Mouse (Mus musculus): Measurements from ENCODE around the gene Serpina1e. TPM values are rescaled to one million over a fixed set of nuclear protein-coding genes. Genes with fewer than 3 reads are reported as not detected.

Gene Serpina1e
- total RNA-seq, 2 experiments from 2014 or later: not detected

- DNase-seq (ENCODE audit: extremely low spot score in 1 of 2, low spot score in 2 of 2): no peak
- intact Hi-C loops (cut with DNase I): no loop called here
- Histone ChIP-seq H3K27ac (no peak overlapping the region), H3K4me3 (no peak overlapping the region)
- no peak for TF ChIP-seq CTCF (IDR thresholded peaks at IDR 0.05)
These were observed 27.1 kb upstream of the Serpina1e start for GRCm38 (mm10) chr12:103985868-103986267.

GRCm38 (mm10) chr12:103984935-103985334 lies 26.2 kb upstream of the Serpina1e start:
- Histone ChIP-seq H3K27ac (no peak overlapping the region), H3K4me3 (no peak overlapping the region)
- intact Hi-C loops (cut with DNase I): no loop called here
- peak; percentile 82 for TF ChIP-seq CTCF (IDR thresholded peaks at IDR 0.05)
- peak in 1 of 2 experiments; percentile 64 for DNase-seq (ENCODE audit: extremely low spot score in 1 of 2, low spot score in 2 of 2)

GRCm38 (mm10) chr12:103981646-103982360 lies 23.0 kb upstream of the Serpina1e start:
- Histone ChIP-seq H3K27ac (no peak overlapping the region), H3K4me3 (no peak overlapping the region)
- no peak for DNase-seq (ENCODE audit: extremely low spot score in 1 of 2, low spot score in 2 of 2)
- intact Hi-C loops (cut with DNase I): no loop called here
- TF ChIP-seq CTCF (IDR thresholded peaks at IDR 0.05): no peak

DNA sequence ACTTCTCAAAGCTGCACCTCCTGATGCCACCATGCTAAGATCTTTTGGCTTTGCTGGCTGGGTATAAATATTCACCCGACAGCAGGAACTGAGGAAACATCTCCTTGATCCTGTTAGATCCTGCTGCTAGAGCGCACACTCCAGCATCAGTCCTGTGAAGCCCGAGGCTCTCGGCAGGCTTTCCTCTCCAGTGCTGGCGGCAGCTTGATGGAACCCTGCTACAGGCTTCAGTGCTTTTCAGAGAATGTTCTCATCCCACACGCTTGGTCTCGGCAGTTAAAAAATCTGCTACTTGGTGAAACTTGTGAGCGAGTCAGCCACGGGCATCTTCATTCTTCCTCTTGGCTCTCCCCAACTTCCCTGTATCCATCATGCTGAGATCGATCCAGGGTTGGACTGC lies 19.5 kb upstream of the Serpina1e start:
- no peak overlapping the region for H3K4me3 ChIP-seq
- TF ChIP-seq CTCF (IDR thresholded peaks at IDR 0.05): no peak
- no peak overlapping the region for H3K27ac ChIP-seq
- intact Hi-C loops (cut with DNase I): no loop called here
- DNase-seq (ENCODE audit: extremely low spot score in 1 of 2, low spot score in 2 of 2): no peak

DNA sequence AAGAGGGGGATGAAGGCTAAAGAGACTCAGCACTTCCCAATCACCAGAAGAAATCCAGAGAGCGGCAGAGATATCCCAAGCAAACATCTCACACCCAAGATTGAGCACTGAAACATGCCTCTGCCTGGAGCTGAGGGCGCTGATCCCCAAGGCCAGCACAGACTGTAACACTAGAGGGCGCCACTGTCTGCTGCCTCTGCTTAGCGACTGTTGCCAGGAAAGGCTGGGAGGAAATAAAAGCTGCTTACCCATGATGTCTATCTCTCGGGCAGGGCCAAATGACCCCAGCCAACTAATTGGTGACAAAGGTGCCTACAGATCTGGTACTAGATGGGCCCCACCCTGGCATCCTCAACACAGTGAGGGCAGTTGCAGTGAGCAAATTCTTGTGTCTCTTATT lies 19.1 kb upstream of the Serpina1e start:
- peak; percentile 57 for TF ChIP-seq CTCF (IDR thresholded peaks at IDR 0.05)
- H3K4me3 ChIP-seq: no peak overlapping the region
- intact Hi-C loops (cut with DNase I): no loop called here
- DNase-seq (ENCODE audit: extremely low spot score in 1 of 2, low spot score in 2 of 2): no peak
- no peak overlapping the region for H3K27ac ChIP-seq

DNA sequence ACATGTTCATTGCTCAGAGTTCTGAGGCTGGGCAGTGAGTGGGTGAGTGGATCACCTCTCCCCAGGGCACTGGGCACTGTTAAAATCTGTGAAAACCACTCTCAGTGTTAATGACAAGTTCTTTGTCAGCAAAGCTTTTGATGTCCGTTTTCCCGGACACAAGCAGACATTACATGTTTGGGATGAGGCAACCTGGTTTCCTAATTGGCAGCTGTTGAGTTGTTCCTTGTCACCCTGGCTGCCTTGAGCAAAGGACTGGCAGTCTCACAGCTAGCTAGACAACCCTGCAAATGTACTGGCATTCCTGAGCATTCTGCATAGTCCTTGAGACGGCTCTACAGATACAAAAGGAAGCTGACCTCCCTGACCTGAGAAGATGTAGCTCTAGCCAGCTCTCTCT lies 18.3 kb upstream of the Serpina1e start:
- intact Hi-C loops (cut with DNase I): no loop called here
- no peak for TF ChIP-seq CTCF (IDR thresholded peaks at IDR 0.05)
- no peak for DNase-seq (ENCODE audit: extremely low spot score in 1 of 2, low spot score in 2 of 2)

GRCm38 (mm10) chr12:103971080-103971479 lies 12.3 kb upstream of the Serpina1e start:
- intact Hi-C loops (cut with DNase I): loop anchor here (5.0 kb wide), 2 partner anchors 284 to 459 kb away; no protein-coding TSS in a partner anchor
- Histone ChIP-seq H3K27ac (peak overlapping the region; percentile 58), H3K4me3 (no peak overlapping the region)
- no peak for TF ChIP-seq CTCF (IDR thresholded peaks at IDR 0.05)
- no peak for DNase-seq (ENCODE audit: extremely low spot score in 1 of 2, low spot score in 2 of 2)

More for the DNA sequence above, 18.3 kb upstream of the Serpina1e start:
- Histone ChIP-seq H3K4me3 (no peak overlapping the region), H3K27ac (no peak overlapping the region)

GRCm38 (mm10) chr12:103969577-103970116 lies 10.9 kb upstream of the Serpina1e start:
- DNase-seq (ENCODE audit: extremely low spot score in 1 of 2, low spot score in 2 of 2): no peak
- intact Hi-C loops (cut with DNase I): loop anchor here (5.0 kb wide), 2 partner anchors 282 to 457 kb away; no protein-coding TSS in a partner anchor
- Histone ChIP-seq H3K27ac (no peak overlapping the region), H3K4me3 (no peak overlapping the region)
- TF ChIP-seq CTCF (IDR thresholded peaks at IDR 0.05): no peak

GRCm38 (mm10) chr12:103966761-103967160 lies 8.0 kb upstream of the Serpina1e start:
- H3K27ac ChIP-seq: no peak overlapping the region
- intact Hi-C loops (cut with DNase I): no loop called here
- TF ChIP-seq CTCF (IDR thresholded peaks at IDR 0.05): no peak

GRCm38 (mm10) chr12:103963288-103963687 lies 4.5 kb upstream of the Serpina1e start:
- TF ChIP-seq CTCF (IDR thresholded peaks at IDR 0.05): no peak
- intact Hi-C loops (cut with DNase I): no loop called here
- DNase-seq (ENCODE audit: extremely low spot score in 1 of 2, low spot score in 2 of 2): no peak

More at GRCm38 (mm10) chr12:103966761-103967160, 8.0 kb upstream of the Serpina1e start:
- DNase-seq (ENCODE audit: extremely low spot score in 1 of 2, low spot score in 2 of 2): no peak
- no peak overlapping the region for H3K4me3 ChIP-seq

DNA sequence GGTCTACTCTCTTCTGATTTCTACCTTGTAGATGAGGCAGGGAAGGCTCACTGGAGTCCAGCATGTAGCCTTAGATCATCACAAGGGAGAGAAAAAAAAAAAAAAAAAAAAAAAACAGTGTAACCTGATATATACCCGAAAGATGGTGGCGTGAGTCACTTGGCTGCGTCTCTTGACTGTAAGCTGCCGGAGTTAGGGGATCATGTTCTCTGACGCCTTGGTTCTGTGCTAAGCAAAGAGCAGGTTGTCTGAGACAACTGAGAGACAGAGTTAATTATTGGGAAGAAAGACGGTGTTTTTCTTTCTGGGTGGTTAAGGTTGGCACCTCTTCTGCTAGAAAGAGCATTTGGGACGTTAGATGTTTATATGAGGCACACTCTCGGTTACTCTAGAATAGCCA lies 4.1 kb upstream of the Serpina1e start:
- no peak for TF ChIP-seq CTCF (IDR thresholded peaks at IDR 0.05)
- intact Hi-C loops (cut with DNase I): no loop called here

More at GRCm38 (mm10) chr12:103963288-103963687, 4.5 kb upstream of the Serpina1e start:
- no peak overlapping the region for H3K27ac ChIP-seq
- no peak overlapping the region for H3K4me3 ChIP-seq

GRCm38 (mm10) chr12:103962337-103962736 lies 3.6 kb upstream of the Serpina1e start:
- H3K4me3 ChIP-seq: no peak overlapping the region
- DNase-seq (ENCODE audit: extremely low spot score in 1 of 2, low spot score in 2 of 2): no peak
- TF ChIP-seq CTCF (IDR thresholded peaks at IDR 0.05): no peak
- no peak overlapping the region for H3K27ac ChIP-seq
- intact Hi-C loops (cut with DNase I): no loop called here

More for the DNA sequence above, 4.1 kb upstream of the Serpina1e start:
- no peak for DNase-seq (ENCODE audit: extremely low spot score in 1 of 2, low spot score in 2 of 2)
- Histone ChIP-seq H3K4me3 (no peak overlapping the region), H3K27ac (no peak overlapping the region)
